Mouse (Mus musculus) kidney, postnatal 10 days (tissue): ENCODE results near the gene Hexdc.

Experiments
- DNase-seq: peaks from one replicate; pipeline ENCODE4 v3.0.0; 2021; ENCODE audit warnings: mixed read lengths

Gene Hexdc

DNA sequence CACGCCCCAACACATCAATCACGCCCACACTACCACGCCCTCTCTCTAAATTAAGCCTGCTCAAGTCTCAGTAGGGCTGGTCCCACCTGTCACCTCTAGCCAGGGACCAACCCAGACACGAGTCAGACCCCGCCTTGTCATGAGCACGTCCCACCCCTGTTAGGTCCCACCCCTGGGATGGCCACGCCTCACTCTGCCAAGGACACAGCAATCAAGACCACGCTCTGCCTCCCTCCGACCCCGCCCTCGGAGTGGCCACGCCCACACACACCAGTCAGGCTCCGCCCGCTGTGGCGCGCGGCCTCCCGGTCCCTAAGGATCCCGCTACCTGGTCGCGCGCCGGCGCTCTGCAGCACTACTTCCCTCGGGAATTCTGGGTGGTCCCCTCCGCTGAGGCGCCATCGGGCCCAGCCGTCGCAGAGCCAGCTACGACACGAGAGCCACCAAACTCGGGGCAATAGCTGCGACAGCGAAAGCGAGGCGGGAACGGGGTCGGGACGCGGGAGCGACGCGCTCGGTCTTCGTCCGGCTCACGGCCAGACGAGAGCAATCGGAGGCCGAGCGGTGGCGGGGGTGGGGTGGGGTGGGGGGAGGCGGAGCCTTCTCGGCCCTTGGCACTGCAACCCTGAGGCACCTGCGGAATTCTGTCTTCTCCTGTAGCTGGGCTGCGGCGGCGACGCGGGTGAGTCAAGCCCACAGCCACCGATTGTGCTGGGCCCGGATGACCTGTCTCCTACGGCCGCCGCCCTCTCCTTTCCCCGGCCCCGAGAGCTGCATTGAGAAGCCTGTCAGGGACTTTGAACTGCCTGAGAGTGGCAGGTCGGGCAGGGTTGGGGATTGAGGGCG is at the start of gene Hexdc, which contains the start of gene Ogfod3:
Gene Hexdc (plus strand): TSS at position 273 of the 846 bp plus-strand sequence.
Gene Ogfod3 (minus strand): TSS at position 551 of the 846 bp plus-strand sequence.
- DNase-seq: peak; percentile 98

DNA sequence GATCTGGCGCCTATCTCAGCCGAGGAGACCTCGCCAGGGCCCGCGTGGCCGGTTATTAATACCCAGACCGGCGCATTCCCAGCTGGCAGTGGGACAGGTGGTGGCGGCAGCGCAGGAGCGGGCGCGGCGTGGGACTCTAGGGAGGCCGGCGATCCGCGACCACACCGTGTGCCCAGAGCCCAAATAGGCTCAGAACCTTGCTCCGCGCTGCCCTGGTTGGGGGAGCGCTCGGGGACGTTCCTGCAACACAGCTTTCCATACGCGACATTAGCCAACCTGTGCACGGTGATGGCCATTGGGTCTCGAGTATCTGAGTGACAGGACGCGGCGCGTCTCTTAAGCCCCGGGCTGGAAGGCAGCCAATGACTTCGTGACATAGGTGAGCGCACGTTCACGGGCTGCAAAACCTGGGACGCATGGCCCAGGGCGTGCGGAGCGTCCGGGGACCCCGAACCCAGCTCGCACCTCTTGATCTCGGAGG is 47.8 kb upstream of the Hexdc start:
- peak; percentile 32 for DNase-seq

DNA sequence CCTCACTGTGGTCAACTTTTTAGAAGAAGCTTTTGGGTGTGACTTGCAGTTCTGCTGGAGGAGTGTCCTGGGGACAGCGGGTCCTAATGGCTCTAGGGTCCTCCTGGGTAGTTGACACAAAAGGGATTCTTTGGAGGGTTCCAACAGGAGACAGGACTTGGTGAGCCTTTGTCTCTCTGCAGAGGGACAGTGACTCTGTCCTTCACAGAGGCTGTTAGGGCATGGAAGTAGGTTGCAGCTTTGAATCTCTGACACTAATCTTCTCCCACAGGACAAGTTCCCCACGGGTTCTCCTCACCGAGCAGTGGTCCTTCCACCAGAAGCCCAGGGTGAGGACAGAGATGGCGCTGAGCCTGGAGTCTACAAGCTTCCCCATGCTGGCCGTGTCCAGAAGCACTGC is 44.3 kb upstream of the Hexdc start, which contains the start of gene Uts2r:
Gene Uts2r (plus strand): TSS at position 301 of the 400 bp plus-strand sequence.
- DNase-seq: no peak

DNA sequence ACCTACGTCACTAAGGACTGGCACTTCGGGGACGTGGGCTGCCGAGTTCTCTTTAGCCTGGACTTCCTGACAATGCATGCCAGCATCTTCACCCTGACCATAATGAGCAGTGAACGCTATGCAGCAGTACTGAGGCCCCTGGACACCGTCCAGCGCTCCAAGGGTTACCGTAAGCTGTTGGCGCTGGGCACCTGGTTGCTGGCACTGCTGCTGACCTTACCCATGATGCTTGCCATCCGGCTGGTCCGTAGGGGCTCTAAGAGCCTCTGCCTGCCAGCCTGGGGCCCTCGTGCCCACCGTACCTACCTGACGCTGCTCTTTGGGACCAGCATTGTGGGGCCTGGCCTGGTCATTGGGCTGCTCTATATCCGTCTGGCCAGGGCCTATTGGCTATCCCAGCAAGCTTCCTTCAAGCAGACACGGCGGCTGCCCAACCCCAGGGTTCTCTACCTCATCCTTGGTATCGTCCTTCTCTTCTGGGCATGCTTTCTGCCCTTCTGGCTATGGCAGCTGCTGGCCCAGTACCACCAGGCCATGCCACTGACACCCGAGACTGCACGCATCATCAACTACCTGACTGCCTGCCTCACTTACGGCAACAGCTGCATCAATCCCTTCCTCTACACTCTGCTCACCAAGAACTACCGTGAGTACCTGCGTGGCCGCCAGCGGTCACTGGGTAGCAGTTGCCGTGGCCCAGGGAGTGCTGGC is 43.4 kb upstream of the Hexdc start:
- DNase-seq: no peak

DNA sequence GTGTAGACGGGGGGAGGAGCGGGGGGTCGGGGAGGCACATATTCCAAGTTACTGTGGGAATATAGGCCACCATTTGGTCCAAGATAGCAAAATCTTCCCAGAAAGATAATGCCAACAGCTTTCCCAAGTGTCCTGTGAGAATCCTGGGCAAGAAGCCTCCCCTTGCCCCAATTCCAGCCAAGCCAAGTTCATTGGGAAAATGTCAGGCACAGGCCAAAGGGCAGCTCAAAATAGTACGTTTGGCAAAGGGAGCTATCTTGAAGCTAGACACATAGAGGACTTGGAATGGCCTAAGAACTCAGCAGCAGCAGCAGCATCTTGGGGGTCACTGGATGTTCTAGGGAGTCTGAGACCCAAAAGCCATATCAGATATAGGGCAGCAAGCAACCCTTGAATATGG is 40.5 kb upstream of the Hexdc start:
- no peak for DNase-seq

DNA sequence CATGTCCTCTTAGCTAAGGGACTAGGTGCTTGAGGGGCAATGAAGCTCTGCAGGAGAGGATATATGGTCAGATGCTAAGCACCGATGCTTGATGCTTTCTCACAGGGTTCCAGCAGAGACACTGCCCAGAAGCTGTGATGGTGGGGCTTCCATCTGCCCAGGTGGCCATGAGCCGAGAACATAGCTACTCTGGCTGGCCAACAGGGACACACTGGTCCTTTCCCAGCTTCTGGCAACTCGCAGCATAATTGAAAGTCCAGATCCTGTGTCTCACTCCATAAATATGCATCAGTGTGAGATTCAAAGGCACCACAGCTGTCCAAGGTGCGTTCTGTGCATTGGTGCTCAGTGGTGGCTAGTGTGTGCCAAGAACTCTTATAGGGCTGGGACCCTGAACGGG is 31.0 kb upstream of the Hexdc start:
- DNase-seq: no peak

DNA sequence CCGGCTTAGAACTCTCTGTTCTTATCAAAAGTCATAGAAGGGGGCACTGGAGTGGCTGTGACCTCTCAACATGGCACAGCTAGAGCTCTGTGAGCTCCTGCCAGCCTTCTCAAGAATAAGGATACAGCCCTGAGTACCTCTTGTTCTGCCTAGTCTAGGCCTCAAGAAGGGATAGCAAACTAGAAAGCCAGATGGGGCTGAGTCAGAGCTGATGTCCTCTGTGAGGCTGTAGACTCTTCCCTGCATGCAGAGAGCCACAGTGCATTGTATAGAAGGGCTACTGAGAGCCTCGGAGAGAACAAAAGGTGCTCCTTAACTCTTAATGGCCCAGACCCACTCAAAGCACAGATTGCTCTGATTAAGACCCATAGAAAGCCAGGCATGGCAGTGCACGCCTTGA is 30.0 kb upstream of the Hexdc start:
- no peak for DNase-seq

DNA sequence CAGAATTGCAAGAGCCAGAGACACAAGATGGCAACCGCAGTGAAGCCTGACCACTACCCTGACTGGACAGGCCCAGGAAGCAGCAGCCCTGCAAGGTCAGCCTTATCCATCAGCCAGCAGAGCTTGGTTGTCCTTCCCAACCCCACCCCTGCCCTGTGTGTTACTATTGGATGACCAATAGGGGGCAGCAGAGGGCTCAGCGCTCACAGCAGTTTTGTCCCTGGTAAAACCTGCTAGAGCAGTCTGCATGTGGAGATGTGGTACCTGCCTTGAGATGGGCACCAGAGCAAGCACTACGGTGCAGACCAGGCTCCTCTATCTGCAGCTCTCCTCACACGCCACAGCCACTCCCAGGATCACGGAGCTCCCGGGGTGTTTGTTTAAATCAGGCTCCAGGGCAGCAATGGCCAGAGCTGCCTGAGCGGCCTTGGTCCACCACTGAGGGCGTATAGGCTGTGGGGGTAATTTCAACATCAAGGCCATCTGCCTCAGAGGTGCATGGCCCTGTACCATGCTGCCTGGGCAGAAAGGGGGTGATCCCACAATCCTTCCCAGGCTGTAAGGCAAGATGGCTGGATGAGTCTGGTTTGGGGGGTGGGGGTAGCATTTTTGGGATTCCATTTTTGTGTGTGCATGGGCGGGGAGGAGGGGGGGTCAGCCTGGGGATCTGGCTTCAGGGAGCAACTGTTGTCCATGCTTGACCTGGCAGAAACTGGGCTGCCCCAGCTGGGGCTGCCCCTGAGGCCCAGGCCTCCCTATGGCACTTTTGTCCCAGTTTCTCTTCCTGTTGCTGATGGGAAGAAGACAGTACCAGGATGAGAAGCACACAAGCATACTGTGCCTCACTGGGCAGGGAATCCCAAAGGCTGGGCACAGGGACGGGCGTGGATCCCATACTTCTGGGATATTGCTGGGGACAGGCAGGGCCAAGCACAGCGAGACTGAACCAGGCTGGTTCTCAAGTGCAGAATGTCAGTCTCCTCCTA is 27.7 kb upstream of the Hexdc start:
- peak; percentile 71 for DNase-seq

DNA sequence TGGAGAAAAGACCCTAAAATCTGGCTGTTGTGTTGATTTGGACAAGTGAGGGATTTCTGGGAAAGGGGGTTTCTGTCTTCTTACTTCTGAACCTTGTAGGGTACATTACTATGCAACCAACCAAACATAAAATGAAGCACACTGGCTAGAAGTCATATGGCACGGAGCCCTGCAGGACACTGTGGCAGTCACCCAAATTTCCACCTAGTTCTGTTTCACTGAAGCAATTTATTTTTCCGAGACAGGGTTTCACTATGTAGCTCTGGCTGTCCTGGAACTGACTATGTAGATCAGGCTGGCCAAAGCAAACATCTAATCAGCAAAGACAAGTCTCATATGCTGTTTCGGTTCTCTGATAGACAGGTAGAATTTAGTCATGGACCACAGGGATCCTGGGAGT is 14.6 kb upstream of the Hexdc start:
- no peak for DNase-seq

DNA sequence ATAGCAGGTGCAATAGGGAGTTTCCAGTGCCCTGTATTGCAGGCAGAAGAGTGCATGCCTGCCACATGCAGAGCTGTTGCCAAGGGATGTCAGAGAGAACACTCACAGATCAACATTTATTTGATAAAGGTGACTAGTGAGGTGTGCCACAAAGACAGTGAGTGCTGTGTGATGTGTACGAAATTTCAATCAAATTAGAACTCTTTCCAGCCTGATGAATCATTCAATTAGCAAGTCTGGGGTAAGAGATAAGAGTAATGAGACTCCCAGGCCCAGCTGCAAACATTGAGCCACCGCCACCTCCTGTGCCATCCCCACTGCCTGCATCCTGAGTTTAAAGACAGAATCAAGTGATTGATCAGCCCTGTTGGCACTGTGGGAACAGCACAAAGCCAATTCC is 11.5 kb upstream of the Hexdc start:
- no peak for DNase-seq

DNA sequence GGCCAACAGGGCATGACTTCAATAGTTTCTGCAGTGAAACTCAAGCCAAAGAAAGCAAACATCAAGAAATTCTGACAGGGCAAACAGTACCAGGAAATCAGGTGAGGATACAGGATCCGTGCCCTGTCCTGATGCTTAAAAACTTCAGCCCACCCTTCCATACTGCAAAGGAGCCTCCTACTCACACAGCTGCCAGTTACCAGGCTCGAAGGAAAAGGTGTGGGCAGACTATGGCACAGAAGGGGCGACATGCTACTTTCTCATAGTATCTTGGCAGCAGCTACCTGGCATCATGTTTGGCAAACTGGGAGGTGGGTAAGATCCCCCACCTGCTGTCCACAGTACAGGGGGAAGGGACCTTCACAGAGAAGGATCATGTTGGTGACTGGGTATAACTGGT is 10.8 kb upstream of the Hexdc start:
- DNase-seq: no peak

DNA sequence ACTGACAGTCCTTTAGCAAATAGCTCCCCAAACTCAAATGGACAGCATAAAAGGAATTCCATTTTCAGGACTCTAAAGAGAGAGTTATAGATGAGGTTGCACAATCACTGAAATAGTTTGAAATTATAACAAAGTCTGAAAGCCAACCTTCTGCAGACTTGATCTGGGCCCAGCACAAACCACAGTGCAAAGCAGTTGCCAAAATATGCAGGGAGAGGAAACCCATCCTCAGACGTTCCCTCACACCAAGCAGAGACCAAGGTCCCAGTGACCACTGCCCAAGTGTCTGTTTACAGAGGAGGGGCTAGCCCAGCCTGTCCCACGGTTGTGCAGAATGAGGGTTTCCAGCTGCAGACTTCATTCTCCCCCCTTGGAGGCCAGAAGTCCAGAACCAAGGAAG is 5.6 kb upstream of the Hexdc start:
- DNase-seq: no peak

DNA sequence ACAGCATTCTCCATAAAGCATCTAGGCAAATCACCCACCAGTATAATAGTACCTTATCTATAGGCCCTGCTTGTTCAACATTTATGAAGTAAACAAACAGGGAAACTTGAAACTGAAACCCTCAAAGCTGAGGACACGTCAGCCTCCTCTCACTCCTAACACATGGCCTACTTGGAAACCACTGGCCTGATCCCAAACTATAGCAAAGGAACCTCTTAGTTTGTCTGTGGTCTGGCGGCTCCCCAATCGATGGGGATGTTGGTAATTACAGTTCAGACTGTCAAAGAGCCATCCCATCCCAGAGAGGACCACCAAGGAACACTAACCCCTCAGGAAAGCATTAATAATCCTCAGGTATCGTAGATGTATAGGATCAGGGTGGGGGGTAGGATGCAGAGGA is 4.4 kb upstream of the Hexdc start:
- DNase-seq: no peak

DNA sequence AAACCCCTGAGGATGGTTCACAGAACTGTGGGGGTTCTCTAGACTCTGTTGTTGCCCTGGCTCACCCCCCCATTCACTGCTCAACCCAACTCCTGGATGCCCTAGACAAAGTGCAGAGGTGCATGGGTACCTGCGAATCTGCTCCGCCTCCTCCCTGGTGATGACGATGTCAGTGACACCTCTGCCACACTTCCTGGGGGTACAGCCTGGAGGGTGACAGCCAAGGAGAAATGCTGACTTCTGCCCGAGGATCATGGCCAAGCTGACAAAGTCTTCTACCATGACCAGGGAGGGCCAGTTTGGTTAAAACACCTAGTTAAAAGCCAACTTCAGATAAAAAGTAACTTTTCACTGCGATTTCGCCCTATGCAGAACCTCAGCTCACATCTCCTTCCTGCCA is 3.5 kb upstream of the Hexdc start:
- DNase-seq: no peak

DNA sequence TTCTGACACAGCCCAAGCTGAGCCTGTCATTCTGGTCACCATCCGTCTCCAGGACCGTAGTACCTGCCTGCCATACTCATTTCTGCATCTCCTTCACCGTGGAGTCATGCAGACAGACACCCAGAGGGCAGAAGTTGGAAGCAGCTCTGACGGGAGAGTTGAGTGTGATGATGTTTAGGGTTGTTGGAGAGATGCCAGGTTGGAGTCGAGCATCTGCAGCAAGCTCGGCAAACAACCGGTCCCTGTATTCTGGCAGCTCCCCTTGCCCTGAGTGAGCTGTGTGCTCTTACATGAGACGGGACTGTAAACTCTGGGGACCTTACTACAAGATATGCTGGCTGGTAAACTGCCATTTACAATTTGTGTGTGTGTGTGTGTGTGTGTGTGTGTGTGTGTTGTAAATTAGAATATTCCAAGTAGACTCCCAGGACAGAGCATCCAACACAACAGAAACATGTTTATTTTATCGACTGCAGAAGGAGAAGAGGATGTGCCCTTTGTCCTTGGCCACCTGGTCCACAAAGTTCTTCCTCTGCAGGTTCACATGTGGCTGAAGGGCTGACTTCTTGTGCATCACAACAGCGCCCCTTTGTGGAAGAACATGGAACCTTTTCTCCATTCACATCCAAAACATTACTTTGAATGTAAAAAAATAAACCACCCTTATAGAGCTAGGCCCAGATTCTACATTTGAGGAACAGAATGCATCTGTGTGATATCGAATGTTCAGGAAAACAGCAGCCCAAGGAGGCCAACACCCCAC is 2.6 kb upstream of the Hexdc start:
- DNase-seq: peak; percentile 67

DNA sequence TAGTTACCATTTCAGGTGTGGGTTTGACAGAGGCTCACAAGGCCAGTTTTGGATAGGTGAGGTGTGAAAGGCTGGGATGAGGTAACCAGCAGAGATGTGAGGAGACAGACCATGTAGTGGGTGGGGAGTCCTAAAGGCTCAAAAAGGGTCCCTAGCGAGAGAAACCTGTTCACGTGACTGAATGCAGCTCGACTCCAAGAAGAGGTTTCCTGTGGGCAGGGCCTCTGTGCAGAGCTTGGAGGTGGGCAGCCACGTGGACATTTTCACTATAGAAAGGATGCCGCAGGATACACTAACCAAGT is 423 bp upstream of the Hexdc start:
- DNase-seq: no peak

DNA sequence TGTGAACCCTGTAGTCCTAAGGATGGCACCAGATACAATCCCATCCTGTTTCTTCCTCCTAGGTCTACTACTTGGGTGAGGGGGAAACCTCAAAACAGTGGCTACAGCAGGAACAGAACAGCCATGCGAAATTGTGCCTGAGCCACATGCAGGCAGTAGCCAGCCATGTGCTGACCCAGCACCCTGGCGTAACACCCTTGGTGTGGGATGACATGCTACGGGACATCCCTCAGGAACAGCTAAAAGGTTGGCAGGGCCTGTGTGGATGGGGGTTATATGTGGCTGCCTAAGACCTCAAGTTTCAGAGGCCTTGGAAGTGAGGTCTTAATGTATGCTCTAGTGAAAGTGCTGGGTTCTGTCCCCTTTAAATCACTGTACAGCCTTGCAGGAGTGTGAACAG is 12.6 kb downstream of the Hexdc start:
- DNase-seq: no peak

DNA sequence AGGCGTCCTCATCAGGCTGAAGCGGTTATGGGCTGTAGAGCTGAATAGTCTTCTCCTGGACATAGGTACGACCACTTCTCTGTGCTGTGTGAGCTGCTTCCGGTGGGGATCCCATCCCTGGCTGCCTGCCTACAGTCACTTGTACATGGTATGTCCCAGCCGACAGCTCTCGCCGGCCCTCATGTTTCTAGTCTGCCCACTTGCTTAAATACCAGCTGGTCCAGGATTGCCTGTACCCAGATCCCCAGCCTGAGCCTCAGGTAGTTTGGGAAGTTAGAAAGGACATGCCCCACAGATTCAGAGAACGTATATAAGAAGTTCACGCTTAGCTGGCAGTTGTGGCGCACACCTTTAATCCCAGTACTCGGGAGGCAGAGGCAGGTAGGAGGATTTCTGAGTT is 15.5 kb downstream of the Hexdc start:
- no peak for DNase-seq

DNA sequence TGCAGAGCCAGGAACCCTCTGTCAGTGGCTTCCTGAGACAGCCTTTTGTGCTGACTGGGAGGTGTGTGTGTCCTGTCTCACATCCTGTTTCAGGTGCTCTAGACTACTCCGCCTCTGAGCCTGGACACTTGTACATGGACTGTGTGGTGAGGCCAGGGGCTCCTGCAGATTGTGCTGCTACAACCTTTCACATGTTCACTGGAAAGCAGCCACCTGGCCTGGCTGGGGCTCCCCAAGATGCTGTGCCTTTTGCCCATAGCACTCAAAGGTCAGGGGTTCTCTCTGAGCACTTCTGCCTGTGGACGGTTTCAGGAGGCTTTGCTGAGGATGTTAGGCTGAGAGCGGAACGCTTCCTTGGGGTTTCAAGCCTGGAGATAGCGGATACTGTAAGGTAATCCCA is 16.5 kb downstream of the Hexdc start:
- no peak for DNase-seq

DNA sequence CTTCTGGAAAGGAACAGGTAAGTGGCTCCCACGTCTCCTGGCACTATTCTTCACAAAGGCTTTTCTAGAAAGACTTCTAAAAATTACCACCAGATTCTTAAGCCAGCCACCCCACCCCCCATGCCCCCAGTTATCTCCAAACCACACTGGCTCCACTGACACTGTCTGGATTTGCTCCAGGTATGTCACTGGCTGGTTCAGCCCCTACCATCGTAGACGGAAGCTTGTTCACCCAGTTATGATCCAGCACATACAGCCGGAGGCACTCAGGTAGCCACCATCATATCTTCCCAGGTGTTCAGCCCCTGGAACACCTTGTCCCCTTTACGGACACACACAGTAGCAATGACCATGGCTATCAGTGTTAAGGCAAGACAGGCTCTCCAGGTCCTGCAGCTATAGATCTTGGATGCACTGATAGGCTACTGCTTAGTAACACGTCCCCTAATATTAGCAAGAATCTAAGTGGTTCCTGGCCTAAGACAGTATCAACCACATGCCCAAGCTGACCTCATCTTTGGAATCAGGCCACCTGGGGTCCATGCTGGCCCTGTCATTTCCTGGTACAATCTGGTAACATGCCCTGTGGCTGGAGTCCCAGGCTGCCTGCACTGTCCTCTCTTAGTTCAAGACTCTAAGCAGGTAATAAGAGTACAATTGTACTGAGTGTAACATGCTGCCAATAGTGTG is 17.2 kb downstream of the Hexdc start:
- DNase-seq: no peak
